Mouse (Mus musculus) hindbrain, embryonic 12.5 days (tissue): Measurements from ENCODE around the gene Ndufv1. TPM values are rescaled to one million over a fixed set of nuclear protein-coding genes. Genes with fewer than 3 reads are reported as not detected.
"Not testable (repeated sequence)": the region's sequence is repeated elsewhere in the genome, so short reads cannot be mapped to it uniquely, and the experiment has no call there.

Experiments used
- ATAC-seq: fragments of 200-750 bp; cut with Nextera tagmentation; 2 replicates; pipeline ENCODE4 v1.8.0; 2017; ENCODE audit warnings: moderate TSS enrichment; ENCODE audit not compliant: low FRiP score
- H3K27ac ChIP-seq: fragments of 300-500 bp; sonication (generic); 2 replicates; pipeline ENCODE4 v1.5.1; 2016; ENCODE audit warnings: mild to moderate bottlenecking
- H3K27me3 ChIP-seq: fragments of 300-500 bp; sonication (generic); 2 replicates; pipeline ENCODE4 v1.6.1; 2016; ENCODE audit warnings: mild to moderate bottlenecking
- H3K36me3 ChIP-seq: fragments of 300-500 bp; sonication (generic); 2 replicates; pipeline ENCODE4 v1.6.1; 2016; ENCODE audit warnings: mild to moderate bottlenecking
- H3K4me1 ChIP-seq: fragments of 300-500 bp; sonication (generic); 2 replicates; pipeline ENCODE4 v1.6.1; 2016
- H3K4me2 ChIP-seq: fragments of 300-500 bp; sonication (generic); replicated peaks from 2 replicates; pipeline ENCODE4 v1.6.1; 2016; ENCODE audit warnings: mild to moderate bottlenecking
- H3K4me3 ChIP-seq: fragments of 300-500 bp; sonication (generic); 2 replicates; pipeline ENCODE4 v1.5.1; 2016; ENCODE audit warnings: mild to moderate bottlenecking
- H3K9ac ChIP-seq: fragments of 300-500 bp; sonication (generic); 2 replicates; pipeline ENCODE4 v1.6.1; 2016; ENCODE audit warnings: mild to moderate bottlenecking, moderate library complexity
- H3K9me3 ChIP-seq: fragments of 300-500 bp; sonication (generic); replicated peaks from 2 replicates; pipeline ENCODE4 v1.6.1; 2016; ENCODE audit warnings: mild to moderate bottlenecking
- WGBS: fragments of 180-500 bp; shearing (Covaris S2); methylation state at CpG from one replicate; pipeline ENCODE4 v1.1.7; 2016; 5-methylcytosine and 5-hydroxymethylcytosine counted together
- polyA plus RNA-seq: library from polyadenylated mRNA; unstranded; fragments of >200 nt; fragmentation: Nextera tagmentation; extraction: Ambion mirVana; gene quantifications from 2 replicates; pipeline ENCODE4 v1.2.1, GENCODE M21; 2016

The Ndufv1 gene
- polyA plus RNA-seq, 1 experiment from 2014 or later = 187 TPM

DNA sequence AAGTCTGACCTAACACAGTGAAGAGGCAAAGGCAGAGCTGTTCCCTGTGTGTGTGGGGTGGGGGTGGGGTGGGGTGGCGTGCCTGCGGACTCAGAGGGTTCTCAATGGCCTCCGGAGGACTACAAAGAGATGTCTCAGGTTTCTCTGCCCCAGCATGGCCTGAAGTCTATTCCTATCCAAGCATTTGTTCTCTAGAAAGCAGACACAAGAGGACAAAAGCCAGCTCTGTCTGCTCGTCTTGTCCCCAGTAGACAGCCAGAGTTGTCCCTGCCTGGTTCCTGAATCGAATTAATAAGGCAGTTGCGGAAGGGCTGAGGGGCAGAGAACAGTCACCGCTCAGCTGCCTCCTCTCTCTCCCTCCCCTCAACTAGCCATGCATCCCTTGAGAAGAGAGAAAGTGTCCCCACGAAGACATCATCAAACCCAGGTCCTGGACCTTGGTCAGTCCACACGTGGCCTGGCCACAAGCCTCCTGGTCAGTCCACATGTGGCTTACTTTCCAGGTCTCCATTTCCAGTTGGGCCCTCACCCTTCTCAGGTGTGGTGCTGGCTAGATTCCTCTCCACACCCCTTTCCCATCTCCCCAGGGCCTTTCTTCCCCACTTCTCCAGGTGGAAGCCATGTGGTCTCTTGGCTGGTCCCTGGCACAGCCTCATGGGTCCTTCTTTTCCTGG is 28.9 kb downstream of the Ndufv1 start:
- H3K27me3 ChIP-seq = no peaks in the 10 kb centered on the region
- H3K9me3 ChIP-seq = no peaks in the 10 kb centered on the region
- H3K9ac ChIP-seq = no peak overlapping the region
- WGBS = 27% methylated on average over 9 of the region's 9 CpGs
- ATAC-seq = no peak
- H3K36me3 ChIP-seq = no peaks in the 10 kb centered on the region
- 0 out of 2 replicates have a peak overlapping the region, but pooled peaks have one; percentile 1 for H3K27ac ChIP-seq
- H3K4me1 ChIP-seq = peaks cover 36% of the 10 kb centered on the region
- H3K4me2 ChIP-seq = no peak overlapping the region
- H3K4me3 ChIP-seq = no peak overlapping the region

DNA sequence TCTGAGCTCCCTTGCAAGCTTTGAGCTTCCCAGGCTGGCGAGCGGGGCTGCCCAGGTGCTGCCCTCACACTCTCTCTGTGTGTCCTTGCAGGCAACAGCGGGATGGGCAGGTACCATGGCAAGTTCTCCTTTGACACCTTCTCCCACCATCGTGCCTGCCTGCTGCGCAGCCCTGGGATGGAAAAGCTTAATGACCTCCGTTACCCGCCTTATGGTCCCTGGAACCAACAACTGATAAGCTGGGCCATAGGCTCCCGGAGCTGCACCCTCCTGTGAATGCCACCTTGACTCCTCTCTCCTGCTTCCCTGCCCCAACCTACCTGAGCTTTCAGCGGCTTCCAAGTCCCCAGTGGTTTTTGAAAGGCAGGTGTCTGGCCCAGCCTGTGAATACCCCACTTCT is 31.7 kb downstream of the Ndufv1 start:
- no peak overlapping the region for H3K4me3 ChIP-seq
- no peaks in the 10 kb centered on the region for H3K36me3 ChIP-seq
- no peak overlapping the region for H3K4me2 ChIP-seq
- no peaks in the 10 kb centered on the region for H3K9me3 ChIP-seq
- ATAC-seq = no peak
- H3K27ac ChIP-seq = no peak overlapping the region
- H3K9ac ChIP-seq = no peak overlapping the region
- 84% methylated on average over 9 of the region's 9 CpGs for WGBS
- no peaks in the 10 kb centered on the region for H3K27me3 ChIP-seq
- H3K4me1 ChIP-seq = peaks cover 29% of the 10 kb centered on the region

DNA sequence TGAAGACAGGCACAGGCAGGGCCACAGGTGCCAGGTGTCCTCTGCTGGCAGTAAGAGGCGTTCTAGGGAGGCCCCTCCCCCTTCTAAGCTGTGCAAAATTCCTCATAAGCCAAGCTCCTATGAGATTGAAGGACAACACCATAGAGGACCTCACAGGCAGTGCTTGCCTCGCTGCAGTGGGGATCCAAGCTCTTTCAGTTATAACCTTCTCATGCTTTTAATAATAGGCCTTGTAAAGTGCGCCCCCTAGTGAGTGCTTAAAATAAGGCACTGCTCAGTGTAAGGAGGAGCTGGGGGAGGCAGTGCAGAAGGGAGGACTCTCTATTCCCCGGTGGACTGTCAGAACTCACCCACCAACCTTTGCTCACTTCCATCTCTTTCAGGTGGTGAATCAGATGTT is 32.3 kb downstream of the Ndufv1 start:
- H3K9ac ChIP-seq = no peak overlapping the region
- no peaks in the 10 kb centered on the region for H3K27me3 ChIP-seq
- peaks cover 24% of the 10 kb centered on the region for H3K4me1 ChIP-seq
- H3K9me3 ChIP-seq = no peaks in the 10 kb centered on the region
- 16% methylated on average over 4 of the region's 4 CpGs for WGBS
- peak; percentile 52 for ATAC-seq
- no peak overlapping the region for H3K27ac ChIP-seq
- H3K36me3 ChIP-seq = no peaks in the 10 kb centered on the region
- no peak overlapping the region for H3K4me2 ChIP-seq
- H3K4me3 ChIP-seq = no peak overlapping the region

DNA sequence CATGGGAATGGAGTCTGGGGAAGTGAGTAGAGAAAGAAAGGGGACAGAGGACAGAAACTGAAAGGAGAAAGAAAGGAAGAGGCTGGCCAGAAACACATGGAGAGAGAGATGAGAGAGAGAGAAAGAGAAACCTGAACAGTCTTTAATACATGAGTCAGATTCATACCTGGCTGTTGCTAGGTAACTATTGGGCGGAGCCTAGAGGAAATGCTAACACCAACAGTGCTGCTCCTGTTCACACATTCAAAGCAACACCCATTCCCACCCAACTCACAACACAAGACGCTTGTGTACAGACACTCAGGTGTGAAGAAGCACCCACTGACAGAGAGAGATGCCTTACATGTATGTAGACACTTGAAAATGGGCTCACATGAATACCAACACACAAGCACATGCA is 36.7 kb downstream of the Ndufv1 start:
- H3K27me3 ChIP-seq = no peaks in the 10 kb centered on the region
- H3K4me1 ChIP-seq = peaks cover 5% of the 10 kb centered on the region; the same call in 1 of the 2 replicates
- H3K4me3 ChIP-seq = no peak overlapping the region
- 81% methylated on average over 2 of the region's 2 CpGs for WGBS
- ATAC-seq = no peak
- no peak overlapping the region for H3K27ac ChIP-seq
- H3K9me3 ChIP-seq = no peaks in the 10 kb centered on the region
- H3K9ac ChIP-seq = no peak overlapping the region
- no peaks in the 10 kb centered on the region for H3K36me3 ChIP-seq
- no peak overlapping the region for H3K4me2 ChIP-seq

DNA sequence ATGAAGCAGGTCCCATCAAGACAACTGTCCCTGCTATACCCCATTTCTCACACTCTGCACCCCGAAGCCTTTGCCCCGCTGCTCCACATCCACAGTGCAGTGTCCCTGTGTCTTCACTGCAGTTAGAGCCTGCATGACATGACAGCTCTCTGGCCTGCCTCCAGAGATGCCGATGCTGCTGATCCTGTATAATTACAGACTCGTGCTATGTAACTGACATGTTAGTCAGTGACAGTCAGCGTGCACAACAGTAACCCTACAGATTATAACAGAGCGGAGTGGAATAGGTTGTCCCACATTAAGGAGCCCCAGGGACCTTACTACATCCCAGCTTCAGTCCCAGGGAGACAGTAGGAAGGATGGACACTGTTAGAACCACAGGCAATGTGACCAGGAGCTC is 38.0 kb downstream of the Ndufv1 start:
- H3K27ac ChIP-seq, H3K36me3 ChIP-seq, ATAC-seq, H3K4me2 ChIP-seq, H3K9me3 ChIP-seq, H3K4me3 ChIP-seq, H3K4me1 ChIP-seq, H3K9ac ChIP-seq, H3K27me3 ChIP-seq: not testable (repeated sequence)
- 87% methylated on average over 6 of the region's 6 CpGs for WGBS

DNA sequence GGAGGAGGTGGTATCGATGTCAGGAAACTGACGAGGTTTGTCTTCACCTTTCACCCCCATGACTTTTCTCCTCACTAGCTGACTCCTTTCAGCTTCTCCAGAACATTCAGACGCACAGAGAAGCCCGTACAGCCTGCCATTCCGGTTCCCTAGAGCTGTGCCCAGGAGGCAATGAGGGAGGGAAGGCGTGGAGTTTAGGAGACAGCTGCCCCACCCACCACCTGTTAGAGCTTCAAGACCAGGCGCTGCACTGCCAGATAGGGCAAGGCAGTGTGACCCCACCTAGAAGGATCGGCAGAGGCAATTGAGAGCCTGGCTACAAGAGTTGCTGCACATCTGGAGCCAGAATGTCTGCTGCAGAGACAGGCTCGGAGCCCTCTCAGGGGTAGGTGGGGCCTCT is 40.4 kb downstream of the Ndufv1 start, which contains the start of gene Aldh3b2:
TSS of gene Aldh3b2 (plus strand) at position 100 of the 400 bp plus-strand sequence.
- Histone ChIP-seq H3K9me3 (no peaks in the 10 kb centered on the region), H3K9ac (no peak within 1 kb of the TSS), H3K4me1 (0 out of 2 replicates have a peak, but pooled peaks cover 3% of the 10 kb centered on the region), H3K4me2 (no peak within 1 kb of the TSS), H3K4me3 (no peak within 1 kb of the TSS), H3K36me3 (no peaks in the 10 kb centered on the region), H3K27ac (no peak within 1 kb of the TSS), H3K27me3 (no peaks in the 10 kb centered on the region)
- ATAC-seq = no peak
- 57% methylated on average over 9 of the region's 9 CpGs for WGBS

DNA sequence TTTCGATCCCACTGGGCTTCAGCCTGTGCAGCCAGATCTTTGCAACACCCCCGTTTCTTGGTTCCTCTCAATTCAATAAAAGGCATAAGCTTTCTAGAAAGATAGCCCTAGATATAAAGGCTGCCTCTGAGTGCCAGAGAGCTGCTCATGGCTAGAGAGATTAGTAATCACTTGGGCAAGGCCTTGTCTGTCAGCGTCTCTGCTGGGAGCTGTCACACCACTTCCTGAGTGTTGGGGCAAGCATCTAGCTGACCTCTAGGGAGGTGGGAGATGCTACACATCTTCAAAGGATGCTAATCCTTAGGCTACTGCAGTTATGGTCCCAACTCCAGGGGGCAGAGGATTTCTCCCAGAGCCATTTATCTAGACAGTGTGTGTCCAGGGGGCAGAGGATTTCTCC is 45.3 kb downstream of the Ndufv1 start:
- Histone ChIP-seq H3K36me3 (no peaks in the 10 kb centered on the region), H3K4me1 (0 out of 2 replicates have a peak, but pooled peaks cover 3% of the 10 kb centered on the region), H3K9ac (no peak overlapping the region), H3K4me2 (no peak overlapping the region), H3K4me3 (no peak overlapping the region), H3K27me3 (no peaks in the 10 kb centered on the region), H3K9me3 (no peaks in the 10 kb centered on the region), H3K27ac (no peak overlapping the region)
- WGBS = 72% methylated on average over 3 of the region's 3 CpGs
- no peak for ATAC-seq

DNA sequence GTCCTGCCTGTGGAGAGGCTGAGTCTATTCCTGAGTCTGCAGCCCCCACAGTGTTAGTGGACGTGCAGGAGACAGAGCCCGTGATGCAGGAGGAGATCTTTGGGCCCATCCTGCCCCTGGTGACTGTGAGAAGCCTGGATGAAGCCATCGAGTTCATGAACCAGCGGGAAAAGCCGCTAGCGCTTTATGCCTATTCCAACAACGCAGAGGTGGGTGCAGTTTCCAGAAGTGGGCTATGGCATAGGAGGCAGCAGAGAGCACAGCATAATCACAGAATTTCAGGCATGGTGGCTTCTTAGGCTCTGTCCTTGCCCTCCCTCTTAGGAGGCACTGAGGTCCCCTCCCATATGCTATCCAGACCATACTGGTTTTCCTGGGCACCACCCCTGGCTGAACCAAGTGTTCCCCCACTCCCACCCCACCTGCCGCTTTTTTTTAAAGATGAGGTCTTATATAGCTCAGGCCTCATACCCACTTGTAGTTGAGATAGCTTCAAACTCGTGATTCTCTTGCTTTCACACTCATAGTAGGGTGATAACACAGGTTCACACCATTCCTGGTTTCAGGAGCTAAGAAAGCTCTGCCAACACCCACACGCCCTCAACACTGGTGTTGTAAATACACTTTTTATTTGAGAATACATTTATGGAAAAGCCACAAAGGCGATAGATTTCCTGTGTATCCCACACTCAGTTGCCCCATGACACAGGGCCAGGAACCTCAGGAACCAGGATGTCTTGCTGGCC is 46.1 kb downstream of the Ndufv1 start:
- Histone ChIP-seq H3K9ac (no peak overlapping the region), H3K9me3 (no peaks in the 10 kb centered on the region), H3K4me1 (0 out of 2 replicates have a peak, but pooled peaks cover 3% of the 10 kb centered on the region), H3K27ac (no peak overlapping the region), H3K4me2 (no peak overlapping the region), H3K36me3 (no peaks in the 10 kb centered on the region), H3K4me3 (no peak overlapping the region), H3K27me3 (no peaks in the 10 kb centered on the region)
- 67% methylated on average over 11 of the region's 11 CpGs for WGBS
- ATAC-seq = no peak

DNA sequence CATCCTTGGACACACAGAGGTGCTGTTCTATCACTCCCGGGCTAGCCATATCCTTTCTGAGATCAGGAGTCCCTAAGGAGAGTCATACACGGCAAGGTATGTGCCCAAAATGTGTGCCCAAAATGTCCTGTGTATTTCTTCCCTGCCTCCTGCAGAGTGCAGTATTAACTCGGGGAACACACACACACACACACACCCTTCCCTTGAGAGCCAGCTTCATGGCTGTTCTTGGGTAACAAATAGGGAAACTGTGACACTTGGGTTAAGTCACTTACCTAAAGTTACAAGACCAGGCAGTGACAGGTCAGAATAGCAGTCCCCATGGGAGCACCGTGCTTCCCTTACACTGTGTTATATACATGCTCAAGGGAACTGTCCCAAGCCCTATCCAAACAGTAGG is 48.6 kb downstream of the Ndufv1 start:
- WGBS = 77% methylated on average over 4 of the region's 4 CpGs
- no peaks in the 10 kb centered on the region for H3K27me3 ChIP-seq
- H3K4me2 ChIP-seq = no peak overlapping the region

DNA sequence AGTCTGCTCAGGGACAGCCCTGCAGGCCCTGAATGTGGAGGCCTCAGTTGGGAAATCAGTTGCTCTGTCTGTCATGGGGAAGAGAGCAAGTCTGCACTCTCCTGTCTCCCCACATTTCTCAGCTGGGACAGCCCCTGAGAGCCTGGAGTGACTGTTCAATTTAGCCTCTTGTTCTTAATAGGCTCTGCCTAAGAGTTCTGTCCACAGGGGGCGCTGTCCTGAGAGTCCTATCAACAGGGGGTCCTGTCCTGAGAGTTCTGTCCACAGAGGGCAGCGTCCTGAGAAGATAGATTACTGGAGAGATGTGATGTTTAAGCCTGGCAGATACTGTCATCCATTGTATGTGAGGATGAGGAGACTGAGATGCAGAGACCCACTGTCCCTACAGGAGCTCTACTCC is 50.1 kb downstream of the Ndufv1 start:
- Histone ChIP-seq H3K36me3 (no peaks in the 10 kb centered on the region), H3K4me1 (no peaks in the 10 kb centered on the region), H3K4me2 (no peak overlapping the region), H3K27ac (no peak overlapping the region), H3K9me3 (no peaks in the 10 kb centered on the region), H3K9ac (no peak overlapping the region), H3K27me3 (no peaks in the 10 kb centered on the region), H3K4me3 (no peak overlapping the region)
- ATAC-seq = no peak
- WGBS = 11% methylated on average over 2 of the region's 2 CpGs

More for the DNA sequence above, 48.6 kb downstream of the Ndufv1 start:
- no peaks in the 10 kb centered on the region for H3K9me3 ChIP-seq
- no peak overlapping the region for H3K27ac ChIP-seq
- H3K4me1 ChIP-seq = 0 out of 2 replicates have a peak, but pooled peaks cover 3% of the 10 kb centered on the region
- H3K4me3 ChIP-seq = no peak overlapping the region
- no peak overlapping the region for H3K9ac ChIP-seq
- no peak for ATAC-seq
- no peaks in the 10 kb centered on the region for H3K36me3 ChIP-seq

DNA sequence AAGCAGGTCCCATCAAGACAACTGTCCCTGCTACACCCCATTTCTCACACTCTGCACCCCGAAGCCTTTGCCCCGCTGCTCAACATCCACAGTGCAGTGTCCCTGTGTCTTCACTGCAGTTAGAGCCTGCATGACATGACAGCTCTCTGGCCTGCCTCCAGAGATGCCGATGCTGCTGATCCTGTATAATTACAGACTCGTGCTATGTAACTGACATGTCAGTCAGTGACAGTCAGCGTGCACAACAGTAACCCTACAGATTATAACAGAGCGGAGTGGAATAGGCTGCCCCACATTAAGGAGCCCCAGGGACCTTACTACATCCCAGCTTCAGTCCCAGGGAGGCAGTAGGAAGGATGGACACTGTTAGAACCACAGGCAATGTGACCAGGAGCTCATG is 50.8 kb downstream of the Ndufv1 start:
- not testable (repeated sequence) for H3K9me3 ChIP-seq, H3K27me3 ChIP-seq, H3K27ac ChIP-seq, H3K9ac ChIP-seq, H3K4me3 ChIP-seq, ATAC-seq, H3K4me1 ChIP-seq, H3K36me3 ChIP-seq, H3K4me2 ChIP-seq
- 83% methylated on average over 6 of the region's 6 CpGs for WGBS

DNA sequence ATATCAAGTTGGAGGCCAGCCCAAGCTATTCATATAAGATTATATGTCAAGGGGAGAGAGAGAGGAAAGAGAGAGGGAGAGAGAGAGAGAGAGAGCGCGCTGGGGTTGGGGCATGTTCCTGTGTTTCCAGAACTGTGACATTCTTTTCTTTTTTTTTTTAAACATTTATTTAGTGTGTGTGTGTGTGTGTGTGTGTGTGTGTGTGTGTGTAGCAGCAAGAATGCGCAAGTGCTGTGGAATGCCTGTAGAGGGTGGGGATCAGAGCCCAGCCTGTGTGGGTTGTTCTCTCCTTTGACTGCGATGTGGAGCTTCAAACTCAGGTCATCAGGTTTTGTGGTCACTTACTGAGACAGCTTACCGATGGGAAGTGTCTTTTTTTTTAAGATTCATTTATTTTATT is 52.4 kb downstream of the Ndufv1 start:
- ATAC-seq = no peak
- Histone ChIP-seq H3K9me3 (no peaks in the 10 kb centered on the region), H3K36me3 (no peaks in the 10 kb centered on the region), H3K4me1 (no peaks in the 10 kb centered on the region), H3K27me3 (0 out of 2 replicates have a peak, but pooled peaks cover 4% of the 10 kb centered on the region), H3K4me3 (no peak overlapping the region), H3K9ac (no peak overlapping the region), H3K4me2 (no peak overlapping the region), H3K27ac (no peak overlapping the region)
- 86% methylated on average over 5 of the region's 5 CpGs for WGBS

DNA sequence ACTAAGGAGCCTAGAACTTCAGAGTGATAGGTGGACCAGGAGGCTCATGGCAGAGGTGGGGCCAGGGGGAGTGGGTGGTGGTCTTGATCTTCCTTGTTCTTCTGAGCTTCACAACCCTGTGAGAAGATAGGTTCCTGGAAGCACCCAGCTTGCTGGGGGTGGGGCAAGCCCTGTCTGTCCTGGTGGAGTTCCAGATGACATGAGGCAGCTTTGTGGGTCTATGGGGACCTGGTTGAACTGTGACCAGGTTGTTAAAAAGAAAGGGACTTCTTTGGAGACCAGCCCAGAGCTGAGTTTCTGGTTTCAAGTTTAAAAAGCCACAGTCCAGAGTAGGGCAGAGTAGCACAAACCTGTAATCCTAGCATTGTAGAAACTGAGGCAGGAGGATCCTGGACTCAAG is 53.6 kb downstream of the Ndufv1 start:
- H3K27me3 ChIP-seq = 0 out of 2 replicates have a peak, but pooled peaks cover 4% of the 10 kb centered on the region
- H3K9ac ChIP-seq = no peak overlapping the region
- no peaks in the 10 kb centered on the region for H3K4me1 ChIP-seq
- H3K27ac ChIP-seq = no peak overlapping the region
- H3K9me3 ChIP-seq = no peaks in the 10 kb centered on the region
- no peak for ATAC-seq
- no peaks in the 10 kb centered on the region for H3K36me3 ChIP-seq
- no peak overlapping the region for H3K4me2 ChIP-seq
- no peak overlapping the region for H3K4me3 ChIP-seq
